Mouse (Mus musculus) stomach, postnatal 0 days (tissue): ENCODE measurements at regions not wholly inside any gene's neighbourhood (a gene's known extent, or its start where the extent isn't known, plus 50 kb on each side); places are given as distances from the start of the nearest gene placed in this dataset.
A peak's percentile ranks its signal among the peaks of the same experiment; 100 is the strongest.

ENCODE experiments used
- ATAC-seq: fragments of 200-750 bp; cut with Nextera tagmentation; 2 replicates; pipeline ENCODE4 v1.8.0; 2017; ENCODE audit not compliant: low FRiP score, low TSS enrichment
- DNase-seq: peaks from one replicate; pipeline ENCODE4 v3.0.0-alpha.2; 2016; ENCODE audit warnings: low spot score
- H3K27ac ChIP-seq: fragments of 300-500 bp; sonication (generic); replicated peaks from 2 replicates; pipeline ENCODE4 v1.5.1; 2014; ENCODE audit warnings: mild to moderate bottlenecking, control low read depth
- H3K27me3 ChIP-seq: fragments of 300-500 bp; sonication (generic); 2 replicates; pipeline ENCODE4 v1.6.1; 2014; ENCODE audit warnings: low read length; ENCODE audit not compliant: control insufficient read depth, insufficient read depth
- H3K36me3 ChIP-seq: fragments of 300-500 bp; sonication (generic); 2 replicates; pipeline ENCODE4 v1.6.1; 2014; ENCODE audit warnings: low read length, mixed read lengths; ENCODE audit not compliant: control insufficient read depth, insufficient read depth
- H3K4me1 ChIP-seq: fragments of 300-500 bp; sonication (generic); replicated peaks from 2 replicates; pipeline ENCODE4 v1.6.1; 2014; ENCODE audit warnings: antibody characterized with exemption; ENCODE audit not compliant: control insufficient read depth, insufficient read depth
- H3K4me2 ChIP-seq: fragments of 300-500 bp; sonication (generic); replicated peaks from 2 replicates; pipeline ENCODE4 v1.6.1; 2014; ENCODE audit warnings: low read depth, mild to moderate bottlenecking, control low read depth, moderate library complexity
- H3K4me3 ChIP-seq: fragments of 300-500 bp; sonication (generic); 2 replicates; pipeline ENCODE4 v1.5.1; 2014; ENCODE audit warnings: low read depth, low read length, control low read depth
- H3K9ac ChIP-seq: fragments of 300-500 bp; sonication (generic); 2 replicates; pipeline ENCODE4 v1.6.1; 2014; ENCODE audit warnings: mild to moderate bottlenecking, low read length, control low read depth, mixed read lengths
- H3K9me3 ChIP-seq: fragments of 300-500 bp; sonication (generic); 2 replicates; pipeline ENCODE4 v1.6.1; 2016; ENCODE audit warnings: low read length; ENCODE audit not compliant: control insufficient read depth
- CTCF ChIP-seq: IDR thresholded peaks from 2 replicates; pipeline ENCODE4 v1.5.1; 2016; ENCODE audit warnings: antibody characterized with exemption, low read depth, mild to moderate bottlenecking, moderate library complexity
- EP300 ChIP-seq: optimal IDR thresholded peaks from 2 replicates; pipeline ENCODE3; 2016; ENCODE audit warnings: antibody characterized with exemption
- WGBS: fragments of 180-500 bp; shearing (Covaris S2); extraction: QIAGEN DNeasy Blood & Tissue Kit; methylation state at CpG from one replicate; pipeline ENCODE4 v1.1.7; 2014; 5-methylcytosine and 5-hydroxymethylcytosine counted together

DNA sequence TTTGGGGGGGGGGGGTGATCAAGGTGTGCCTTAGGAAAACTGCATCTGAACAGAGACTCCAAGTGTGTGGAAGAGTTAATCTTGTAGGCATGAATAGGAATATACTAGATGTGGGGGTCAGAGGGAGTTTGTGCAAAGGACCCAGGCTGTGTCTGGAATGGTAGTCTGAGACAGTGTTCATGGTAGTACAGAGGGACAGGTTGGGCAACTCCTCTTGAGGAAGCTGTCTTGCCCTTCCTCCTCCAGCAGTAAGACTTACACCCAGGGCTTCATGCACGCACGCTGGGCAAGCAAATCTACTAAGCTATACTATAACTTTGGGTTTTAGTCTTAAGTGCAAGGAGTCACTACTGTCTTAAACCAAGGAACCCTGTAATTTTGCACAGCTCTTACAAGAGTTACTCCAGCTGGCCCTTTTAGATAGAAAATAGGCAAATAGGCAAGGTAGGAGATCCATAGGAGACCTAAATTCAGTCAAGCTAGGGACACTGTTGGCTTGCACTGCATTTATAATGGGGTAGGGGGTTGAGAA lies 169.2 kb upstream of the Olig3 start:
- TF ChIP-seq EP300 (no peak), CTCF (no peak)
- no peak overlapping the region for H3K4me2 ChIP-seq
- DNase-seq, result no peak
- WGBS, result 79% methylated on average over 2 of the region's 2 CpGs
- no peaks in the 10 kb centered on the region for H3K4me1 ChIP-seq
- H3K36me3 ChIP-seq, result no peaks in the 10 kb centered on the region
- no peak overlapping the region for H3K27ac ChIP-seq
- no peak for ATAC-seq
- no peak overlapping the region for H3K9ac ChIP-seq
- H3K4me3 ChIP-seq, result no peak overlapping the region
- no peaks in the 10 kb centered on the region for H3K27me3 ChIP-seq
- H3K9me3 ChIP-seq, result no peaks in the 10 kb centered on the region

DNA sequence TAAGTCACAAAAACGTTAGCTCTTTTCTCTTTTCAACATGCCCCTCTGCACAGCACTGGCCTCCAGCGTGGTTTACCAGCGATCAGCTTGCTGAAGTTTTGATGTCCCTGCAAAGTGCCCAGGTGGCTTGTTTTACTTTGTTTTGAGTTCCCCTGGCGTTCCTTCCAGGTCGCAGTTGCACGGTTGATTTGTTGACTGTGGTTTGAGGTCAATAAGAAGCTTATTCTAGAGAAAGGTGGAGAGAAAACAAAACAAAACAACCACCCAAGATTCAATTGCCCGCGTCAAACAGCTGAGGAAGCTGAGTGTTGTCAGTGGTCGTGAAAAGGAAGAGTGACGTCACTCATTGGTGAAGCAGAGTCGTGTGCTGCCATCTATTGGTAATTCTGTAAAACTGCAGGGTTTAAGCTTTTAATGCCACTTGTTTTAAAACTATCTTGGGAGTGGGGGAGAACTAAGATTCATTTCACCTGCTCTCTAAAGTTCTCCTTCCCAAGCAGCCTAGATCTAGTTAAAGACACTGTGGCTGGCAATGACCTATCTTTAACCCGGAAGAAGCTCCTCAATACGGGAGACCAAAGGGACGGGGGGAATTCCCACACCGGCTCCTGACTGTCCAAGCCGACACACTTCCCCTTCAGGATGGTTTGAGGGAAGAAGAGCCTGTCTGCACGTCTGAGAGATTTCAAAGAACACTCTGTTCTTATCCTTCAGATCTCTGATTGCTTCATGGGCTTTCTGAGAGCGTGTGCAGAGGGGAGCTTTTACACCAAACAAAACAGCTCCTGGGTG lies 170.3 kb upstream of the Olig3 start:
- Histone ChIP-seq H3K9ac (peak overlapping the region; percentile 49; the same call in 1 of the 2 replicates), H3K4me3 (peak overlapping the region; percentile 29), H3K9me3 (no peaks in the 10 kb centered on the region), H3K4me1 (no peaks in the 10 kb centered on the region), H3K4me2 (peak overlapping the region; percentile 55), H3K36me3 (no peaks in the 10 kb centered on the region), H3K27me3 (no peaks in the 10 kb centered on the region), H3K27ac (0 out of 2 replicates have a peak overlapping the region, but pooled peaks have one; percentile 20)
- DNase-seq, result peak; percentile 53
- ATAC-seq, result peak; percentile 71
- 10% methylated on average over 18 of the region's 18 CpGs for WGBS
- TF ChIP-seq EP300, result no peak
- peak; percentile 95 for TF ChIP-seq CTCF

DNA sequence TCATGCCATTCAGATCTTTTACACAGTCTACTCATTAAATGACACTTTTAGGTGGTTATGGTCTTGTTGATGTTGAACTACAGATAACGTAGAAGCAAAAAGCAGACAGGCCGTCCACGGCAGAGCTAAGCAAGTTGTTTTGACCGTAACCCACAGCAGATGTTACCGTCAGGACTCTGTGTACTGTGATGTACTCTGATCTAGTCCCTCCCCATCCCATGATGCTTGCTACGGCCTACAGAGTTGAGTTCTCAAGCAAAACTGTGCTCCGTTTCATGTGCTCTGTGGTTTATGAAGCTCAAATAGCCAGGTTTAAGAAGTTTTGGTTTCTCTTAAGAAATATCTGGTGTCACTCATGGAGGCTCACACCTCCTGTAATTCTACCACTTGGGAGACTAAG lies 169.4 kb upstream of the Tnfaip3 start:
- no peak overlapping the region for H3K4me3 ChIP-seq
- H3K9ac ChIP-seq, result no peak overlapping the region
- H3K4me1 ChIP-seq, result no peaks in the 10 kb centered on the region
- no peak overlapping the region for H3K27ac ChIP-seq
- TF ChIP-seq EP300 (no peak), CTCF (no peak)
- H3K9me3 ChIP-seq, result no peaks in the 10 kb centered on the region
- DNase-seq (no peak), ATAC-seq (no peak)
- no peaks in the 10 kb centered on the region for H3K27me3 ChIP-seq
- no peak overlapping the region for H3K4me2 ChIP-seq
- WGBS, result 92% methylated on average over 7 of the region's 7 CpGs
- H3K36me3 ChIP-seq, result no peaks in the 10 kb centered on the region

DNA sequence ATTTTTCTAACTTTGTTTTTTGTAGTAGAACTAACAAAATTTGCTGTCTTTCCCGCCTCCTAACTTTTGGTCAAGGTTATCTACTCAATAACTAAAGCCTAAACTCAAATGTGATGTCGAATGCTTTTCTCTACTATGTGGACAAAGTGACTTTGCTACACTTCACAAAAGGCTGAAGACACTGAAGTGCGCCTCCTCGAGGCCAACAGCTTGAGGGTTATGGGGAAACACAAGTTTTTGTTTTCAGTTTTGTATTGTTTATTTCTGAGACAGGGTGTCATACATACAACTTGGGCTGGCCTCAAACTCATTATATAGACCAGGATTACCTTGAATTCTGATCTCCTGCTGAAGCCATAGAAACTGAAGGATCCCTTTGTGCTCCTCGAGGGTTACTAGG lies 162.4 kb upstream of the Tnfaip3 start:
- Histone ChIP-seq H3K9me3 (no peaks in the 10 kb centered on the region), H3K4me2 (no peak overlapping the region), H3K9ac (no peak overlapping the region), H3K4me3 (no peak overlapping the region), H3K36me3 (no peaks in the 10 kb centered on the region), H3K27me3 (no peaks in the 10 kb centered on the region), H3K4me1 (no peaks in the 10 kb centered on the region), H3K27ac (no peak overlapping the region)
- DNase-seq (no peak), ATAC-seq (no peak)
- TF ChIP-seq EP300 (no peak), CTCF (no peak)
- WGBS, result 80% methylated on average over 5 of the region's 5 CpGs

DNA sequence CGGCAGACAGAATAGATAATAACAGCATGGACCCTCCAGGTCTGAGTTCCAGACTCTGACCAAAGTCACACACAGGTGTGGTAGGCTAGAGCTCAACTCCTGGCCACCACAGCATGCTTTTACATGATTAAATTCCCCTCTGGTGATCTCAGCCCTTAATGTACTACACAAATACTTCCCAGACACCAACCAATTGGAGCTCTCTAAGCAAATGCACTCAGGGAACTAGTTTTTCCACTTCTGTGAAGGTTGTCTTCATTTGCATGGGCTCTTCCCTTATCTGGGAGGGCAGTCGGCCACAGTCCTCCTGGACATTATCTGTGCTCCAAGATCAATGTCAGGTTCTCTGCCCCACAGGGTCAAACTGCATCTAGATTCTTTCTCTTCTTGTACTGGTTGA lies 162.0 kb upstream of the Tnfaip3 start:
- DNase-seq, result no peak
- H3K9ac ChIP-seq, result no peak overlapping the region
- H3K9me3 ChIP-seq, result no peaks in the 10 kb centered on the region
- H3K27ac ChIP-seq, result no peak overlapping the region
- H3K27me3 ChIP-seq, result no peaks in the 10 kb centered on the region
- H3K36me3 ChIP-seq, result no peaks in the 10 kb centered on the region
- no peak overlapping the region for H3K4me2 ChIP-seq
- WGBS, result 52% methylated on average over 2 of the region's 2 CpGs
- TF ChIP-seq EP300, result no peak
- no peak for TF ChIP-seq CTCF
- ATAC-seq, result peak; percentile 80
- H3K4me1 ChIP-seq, result no peaks in the 10 kb centered on the region
- H3K4me3 ChIP-seq, result no peak overlapping the region

DNA sequence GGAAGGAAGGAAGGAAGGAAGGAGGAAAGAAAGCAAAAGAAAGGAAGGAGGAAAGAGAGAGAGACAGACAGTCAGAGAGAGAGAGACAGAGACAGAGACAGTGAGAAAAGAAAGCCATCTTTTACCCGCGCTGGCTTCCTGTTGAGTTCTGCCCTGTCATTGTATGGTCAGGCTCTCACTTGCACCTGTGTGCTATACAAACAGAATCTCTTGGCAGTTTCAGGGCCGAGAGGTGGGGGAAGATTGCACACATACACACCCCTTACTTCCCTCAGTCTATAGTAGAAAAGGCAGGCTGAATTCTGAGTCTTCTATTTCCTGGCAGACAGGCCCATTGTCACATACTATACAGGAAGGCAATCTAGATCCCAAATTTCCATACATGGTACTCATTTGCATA lies 160.8 kb upstream of the Tnfaip3 start:
- ATAC-seq (peak; percentile 83), DNase-seq (peak; percentile 24)
- Histone ChIP-seq H3K4me3 (no peak overlapping the region), H3K4me1 (no peaks in the 10 kb centered on the region), H3K9ac (no peak overlapping the region), H3K27ac (peak overlapping the region; percentile 30; the same call in 1 of the 2 replicates), H3K36me3 (no peaks in the 10 kb centered on the region), H3K27me3 (no peaks in the 10 kb centered on the region), H3K9me3 (no peaks in the 10 kb centered on the region), H3K4me2 (no peak overlapping the region)
- TF ChIP-seq CTCF (no peak), EP300 (no peak)
- whole genome bisulfite sequencing, result 54% methylated on average over 3 of the region's 3 CpGs
